In the genomic region with DNA sequence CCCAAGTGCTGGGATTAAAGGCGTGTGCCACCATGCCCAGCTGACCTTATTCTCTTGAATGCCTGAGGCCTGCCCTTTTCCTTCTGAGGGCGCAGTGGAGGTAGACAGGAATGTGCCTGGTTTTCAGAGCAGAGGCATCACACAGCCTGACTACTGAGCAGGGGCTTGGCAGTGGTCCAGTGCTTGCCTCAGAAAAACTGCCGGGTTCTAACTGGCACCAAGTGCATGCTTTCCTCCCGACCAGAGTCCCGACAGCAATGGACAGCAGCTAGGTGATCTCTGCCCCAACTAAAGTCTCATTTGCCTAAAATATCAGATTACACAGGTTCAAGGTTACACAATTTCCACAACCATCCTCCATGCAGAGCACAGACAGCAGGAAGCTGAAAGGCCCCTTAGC, we compare ENCODE assay signal across 7 mouse cellular contexts. TPM values are rescaled to one million over a fixed set of nuclear protein-coding genes. Genes with fewer than 3 reads are reported as not detected.
A peak's percentile ranks its signal among the peaks of the same experiment; 100 is the strongest.
DNase-seq lines count a peak whose midpoint lies in the region; ATAC-seq and TF ChIP-seq lines count a peak whose summit lies in the region.

No protein-coding gene starts in this region.

- peaks cover 29% of the 10 kb centered on the region for H3K36me3 ChIP-seq in kidney, postnatal 0 days (ENCODE audit: insufficient read depth, low read length)
- peaks cover 33% of the 10 kb centered on the region for H3K36me3 ChIP-seq in hindbrain, embryonic 12.5 days

- H3K27ac ChIP-seq in kidney, postnatal 0 days = no peak overlapping the region
- H3K27ac ChIP-seq in hindbrain, embryonic 12.5 days = no peak overlapping the region

- H3K9ac ChIP-seq in kidney, postnatal 0 days (ENCODE audit: low read depth, low read length) = no peak overlapping the region
- H3K9ac ChIP-seq in hindbrain, embryonic 12.5 days = no peak overlapping the region

- DNase-seq in left cerebral cortex, adult 18-20 months (ENCODE audit: low spot score in 2 of 2) = peak; percentile 11 to 16
- DNase-seq in left cerebral cortex, adult 8-10 months (ENCODE audit: low spot score in 2 of 2) = no peak
- peak; percentile 57 to 74 for DNase-seq in adrenal gland, postnatal 36 days
- DNase-seq in kidney, postnatal 0 days (ENCODE audit: low spot score) = no peak
- DNase-seq in gastrocnemius, adult 18-20 months (ENCODE audit: low spot score) = no peak

- no peaks in the 10 kb centered on the region for H3K27me3 ChIP-seq in kidney, postnatal 0 days (ENCODE audit: insufficient read depth, low read length)
- no peaks in the 10 kb centered on the region for H3K27me3 ChIP-seq in hindbrain, embryonic 12.5 days

- no peak overlapping the region for H3K4me2 ChIP-seq in kidney, postnatal 0 days (ENCODE audit: low read length)
- no peak overlapping the region for H3K4me2 ChIP-seq in hindbrain, embryonic 12.5 days (replicated peaks)

- ATAC-seq in kidney, postnatal 0 days (replicated peaks; ENCODE audit: low FRiP score, low read depth) = 0 out of 2 replicates have a peak, but pooled peaks have one; percentile 18
- peak; percentile 43; the same call in 1 of the 2 replicates for ATAC-seq in megakaryocyte, adult 5-6 weeks (ENCODE audit: poor library complexity, severe bottlenecking)
- no peak for ATAC-seq in hindbrain, embryonic 12.5 days (ENCODE audit: low FRiP score)

- no peaks in the 10 kb centered on the region for H3K4me1 ChIP-seq in kidney, postnatal 0 days (replicated peaks; ENCODE audit: insufficient read depth, low read length)
- H3K4me1 ChIP-seq in hindbrain, embryonic 12.5 days = no peaks in the 10 kb centered on the region

- no peak overlapping the region for H3K4me3 ChIP-seq in kidney, postnatal 0 days (replicated peaks; ENCODE audit: low read depth, low read length)
- no peak overlapping the region for H3K4me3 ChIP-seq in hindbrain, embryonic 12.5 days

- WGBS in kidney, postnatal 0 days = 58% methylated on average over 5 of the region's 5 CpGs
- 80% methylated on average over 5 of the region's 5 CpGs for WGBS in hindbrain, embryonic 12.5 days

- H3K9me3 ChIP-seq in kidney, postnatal 0 days (replicated peaks; ENCODE audit: low read length) = no peaks in the 10 kb centered on the region
- no peaks in the 10 kb centered on the region for H3K9me3 ChIP-seq in hindbrain, embryonic 12.5 days (replicated peaks)

- no peak for TF ChIP-seq CTCF in kidney, postnatal 0 days (IDR thresholded peaks at IDR 0.05; ENCODE audit: low read depth)

RNA-seq across cellular contexts. Expression of a gene that starts 8.7 kb away (rescaled TPM):
- 10 to 100 TPM; 44.3 to 47.5 TPM for total RNA-seq in left cerebral cortex, adult 18-20 months (2021)
- 10 to 100 TPM; 43.2 to 54.3 (median 49.8) TPM for total RNA-seq in left cerebral cortex, adult 8-10 months (2022)
- 10 to 100 TPM; 65.3 to 78.7 TPM for total RNA-seq in adrenal gland, postnatal 36 days (2021)
- 68.6 and 71.7 TPM in 2 replicates for polyA plus RNA-seq in kidney, postnatal 0 days (2015; fragmentation: Nextera tagmentation; extraction: Ambion mirVana)
- total RNA-seq in megakaryocyte, adult 5-6 weeks (2015) = 47.1 and 52.4 TPM in 2 replicates
- total RNA-seq in megakaryocyte, adult 5-6 weeks (2017) = 23.7 and 33.9 TPM in 2 replicates
- 89.2 and 91.4 TPM in 2 replicates for polyA plus RNA-seq in hindbrain, embryonic 12.5 days (2016; fragmentation: Nextera tagmentation; extraction: Ambion mirVana)
- 10 to 100 TPM; 30.5 to 31.4 TPM for total RNA-seq in gastrocnemius, adult 18-20 months (2021)

RNA-seq across cellular contexts. Expression of a gene that starts 8.7 kb away (rescaled TPM):
- 10 to 100 TPM; 83.1 to 87.3 TPM for total RNA-seq in left cerebral cortex, adult 18-20 months (2021)
- total RNA-seq in left cerebral cortex, adult 8-10 months (2022) = 10 to 100 TPM; 89.4 to 92.6 (median 91.1) TPM
- 10 to 100 TPM; 53.0 to 63.1 TPM for total RNA-seq in adrenal gland, postnatal 36 days (2021)
- 19.0 and 22.6 TPM in 2 replicates for polyA plus RNA-seq in kidney, postnatal 0 days (2015; fragmentation: Nextera tagmentation; extraction: Ambion mirVana)
- total RNA-seq in megakaryocyte, adult 5-6 weeks (2015) = 13.0 and 14.5 TPM in 2 replicates
- total RNA-seq in megakaryocyte, adult 5-6 weeks (2017) = 32.3 and 37.8 TPM in 2 replicates
- polyA plus RNA-seq in hindbrain, embryonic 12.5 days (2016; fragmentation: Nextera tagmentation; extraction: Ambion mirVana) = 42.5 and 43.6 TPM in 2 replicates
- 10 to 100 TPM; 28.7 to 32.7 TPM for total RNA-seq in gastrocnemius, adult 18-20 months (2021)

RNA-seq across cellular contexts. Expression of a gene that starts 8.7 kb away (rescaled TPM):
- total RNA-seq in left cerebral cortex, adult 18-20 months (2021) = 100 to 1,000 TPM; 168 to 170 TPM
- 100 to 1,000 TPM; 149 to 211 (median 162) TPM for total RNA-seq in left cerebral cortex, adult 8-10 months (2022)
- total RNA-seq in adrenal gland, postnatal 36 days (2021) = 100 to 1,000 TPM; 159 to 191 TPM
- 46.2 and 47.4 TPM in 2 replicates for polyA plus RNA-seq in kidney, postnatal 0 days (2015; fragmentation: Nextera tagmentation; extraction: Ambion mirVana)
- 59.0 and 73.3 TPM in 2 replicates for total RNA-seq in megakaryocyte, adult 5-6 weeks (2015)
- 49.1 and 66.8 TPM in 2 replicates for total RNA-seq in megakaryocyte, adult 5-6 weeks (2017)
- polyA plus RNA-seq in hindbrain, embryonic 12.5 days (2016; fragmentation: Nextera tagmentation; extraction: Ambion mirVana) = 79.7 and 80.1 TPM in 2 replicates
- total RNA-seq in gastrocnemius, adult 18-20 months (2021) = 100 to 1,000 TPM; 109 to 115 TPM

RNA-seq across cellular contexts. Expression of a gene that starts 33.2 kb away (rescaled TPM):
- total RNA-seq in left cerebral cortex, adult 18-20 months (2021) = 10 to 100 TPM; 26.8 to 27.0 TPM
- 10 to 100 TPM; 20.4 to 29.5 (median 26.9) TPM for total RNA-seq in left cerebral cortex, adult 8-10 months (2022)
- total RNA-seq in adrenal gland, postnatal 36 days (2021) = 10 to 100 TPM; 65.8 to 69.2 TPM
- 220 and 232 TPM in 2 replicates for polyA plus RNA-seq in kidney, postnatal 0 days (2015; fragmentation: Nextera tagmentation; extraction: Ambion mirVana)
- total RNA-seq in megakaryocyte, adult 5-6 weeks (2015) = 3.9 and 4.2 TPM in 2 replicates
- 5.8 and 7.1 TPM in 2 replicates for total RNA-seq in megakaryocyte, adult 5-6 weeks (2017)
- polyA plus RNA-seq in hindbrain, embryonic 12.5 days (2016; fragmentation: Nextera tagmentation; extraction: Ambion mirVana) = 70.0 and 76.2 TPM in 2 replicates
- 10 to 100 TPM; 32.5 to 34.9 TPM for total RNA-seq in gastrocnemius, adult 18-20 months (2021)

RNA-seq across cellular contexts. Expression of a gene that starts 33.2 kb away (rescaled TPM):
- total RNA-seq in left cerebral cortex, adult 18-20 months (2021) = 10 to 100 TPM; 15.0 to 15.8 TPM
- total RNA-seq in left cerebral cortex, adult 8-10 months (2022) = 10 to 100 TPM; 12.3 to 18.9 (median 14.4) TPM
- 1 to 10 TPM; 7.9 to 9.4 TPM for total RNA-seq in adrenal gland, postnatal 36 days (2021)
- polyA plus RNA-seq in kidney, postnatal 0 days (2015; fragmentation: Nextera tagmentation; extraction: Ambion mirVana) = 21.3 and 24.0 TPM in 2 replicates
- total RNA-seq in megakaryocyte, adult 5-6 weeks (2015) = 9.8 and 11.1 TPM in 2 replicates
- 12.8 and 16.1 TPM in 2 replicates for total RNA-seq in megakaryocyte, adult 5-6 weeks (2017)
- polyA plus RNA-seq in hindbrain, embryonic 12.5 days (2016; fragmentation: Nextera tagmentation; extraction: Ambion mirVana) = 14.4 and 14.8 TPM in 2 replicates
- total RNA-seq in gastrocnemius, adult 18-20 months (2021) = 1 to 10 TPM; 5.6 to 7.8 TPM

Comparison
In these comparisons a context has a peak if more than half of its experiments do, and no peak if none do; other contexts are left out.
1. DNase-seq: peak in left cerebral cortex, adult 18-20 months (2 of 2) and adrenal gland, postnatal 36 days (2 of 2); none in left cerebral cortex, adult 8-10 months (0 of 2), kidney, postnatal 0 days (single experiment) and gastrocnemius, adult 18-20 months (single experiment).